Mouse (Mus musculus) ovary, postnatal 36 days (tissue): Measurements from ENCODE around the gene 6430548M08Rik.
A peak's percentile ranks its signal among the peaks of the same experiment; 100 is the strongest.

Source experiments
- DNase-seq: peaks from one replicate; pipeline ENCODE4 v3.0.0; 2022; ENCODE audit warnings: low spot score, mixed read lengths

6430548M08Rik gene

GRCm38 (mm10) chr8:120184366-120184765 is 70.4 kb downstream of the 6430548M08Rik start:
- DNase-seq = no peak

GRCm38 (mm10) chr8:120184850-120185792 is 71.2 kb downstream of the 6430548M08Rik start:
- no peak for DNase-seq

- DNase-seq = peak; percentile 29
Observed at GRCm38 (mm10) chr8:120186454-120186853, 72.5 kb downstream of the 6430548M08Rik start.

- DNase-seq = peak; percentile 48
Observed at GRCm38 (mm10) chr8:120188510-120188909, 74.6 kb downstream of the 6430548M08Rik start.

- DNase-seq = no peak
Observed at GRCm38 (mm10) chr8:120189440-120189839, 75.5 kb downstream of the 6430548M08Rik start.

GRCm38 (mm10) chr8:120190107-120190809 is 76.3 kb downstream of the 6430548M08Rik start:
- DNase-seq = no peak

- DNase-seq = peak; percentile 95
Observed at GRCm38 (mm10) chr8:120190810-120191413, 77.0 kb downstream of the 6430548M08Rik start.

- DNase-seq = no peak
Observed at GRCm38 (mm10) chr8:120191633-120192032, 77.7 kb downstream of the 6430548M08Rik start.

- DNase-seq = no peak
Observed at GRCm38 (mm10) chr8:120192118-120192517, 78.2 kb downstream of the 6430548M08Rik start.

GRCm38 (mm10) chr8:120201351-120201750 is 87.4 kb downstream of the 6430548M08Rik start:
- no peak for DNase-seq

GRCm38 (mm10) chr8:120202546-120202945 is 88.6 kb downstream of the 6430548M08Rik start:
- no peak for DNase-seq

- DNase-seq = peak; percentile 69
Observed at GRCm38 (mm10) chr8:120204736-120205360, 90.9 kb downstream of the 6430548M08Rik start.

- no peak for DNase-seq
Observed at GRCm38 (mm10) chr8:120205916-120206315, 92.0 kb downstream of the 6430548M08Rik start.

- DNase-seq = no peak
Observed at GRCm38 (mm10) chr8:120207364-120207763, 93.4 kb downstream of the 6430548M08Rik start.

GRCm38 (mm10) chr8:120208113-120208512 is 94.2 kb downstream of the 6430548M08Rik start:
- no peak for DNase-seq

- DNase-seq = no peak
Observed at GRCm38 (mm10) chr8:120211345-120211744, 97.4 kb downstream of the 6430548M08Rik start.

- DNase-seq = no peak
Observed at GRCm38 (mm10) chr8:120212596-120212995, 98.6 kb downstream of the 6430548M08Rik start.

GRCm38 (mm10) chr8:120213229-120213628 is 99.3 kb downstream of the 6430548M08Rik start:
- DNase-seq = no peak

- DNase-seq = no peak
Observed at GRCm38 (mm10) chr8:120213939-120214338, 100.0 kb downstream of the 6430548M08Rik start.
